ENCODE assay signal across 8 mouse cellular contexts in genomic region chr17:6559447-6560133, GRCm38 (mm10). TPM values are rescaled to one million over a fixed set of nuclear protein-coding genes. Genes with fewer than 3 reads are reported as not detected.
DNase-seq lines count a peak whose midpoint lies in the region; ATAC-seq and TF ChIP-seq lines count a peak whose summit lies in the region.
"Not testable (repeated sequence)": the region's sequence is repeated elsewhere in the genome, so short reads cannot be mapped to it uniquely, and the experiment has no call there.

No protein-coding gene starts in this region.

- H3K36me3 ChIP-seq in forebrain, postnatal 0 days (ENCODE audit: insufficient read depth); hindbrain, embryonic 15.5 days; kidney, embryonic 14.5 days (ENCODE audit: control insufficient read depth, insufficient read depth, low read length); lung, embryonic 14.5 days (ENCODE audit: insufficient read depth); midbrain, embryonic 11.5 days (ENCODE audit: control insufficient read depth, insufficient read depth, low read length); neural tube, embryonic 12.5 days; stomach, postnatal 0 days (ENCODE audit: control insufficient read depth, insufficient read depth, low read length): not testable (repeated sequence)

- not testable (repeated sequence) for TF ChIP-seq CTCF in forebrain, postnatal 0 days (IDR thresholded peaks at IDR 0.05; ENCODE audit: low read depth); lung, embryonic 14.5 days (IDR thresholded peaks at IDR 0.05; ENCODE audit: low read depth); stomach, postnatal 0 days (IDR thresholded peaks at IDR 0.05; ENCODE audit: low read depth)

- no CpG with 5 or more reads among the region's 4 CpGs for WGBS in forebrain, postnatal 0 days
- WGBS in hindbrain, embryonic 15.5 days, result no CpG with 5 or more reads among the region's 4 CpGs
- no CpG with 5 or more reads among the region's 4 CpGs for WGBS in kidney, embryonic 14.5 days
- WGBS in lung, embryonic 14.5 days, result no CpG with 5 or more reads among the region's 4 CpGs
- WGBS in midbrain, embryonic 11.5 days, result no CpG with 5 or more reads among the region's 4 CpGs
- WGBS in neural tube, embryonic 12.5 days, result no CpG with 5 or more reads among the region's 4 CpGs
- WGBS in stomach, postnatal 0 days, result no CpG with 5 or more reads among the region's 4 CpGs

- TF ChIP-seq EP300 in stomach, postnatal 0 days (optimal IDR thresholded peaks at IDR 0.05), result not testable (repeated sequence)

- H3K4me1 ChIP-seq in forebrain, postnatal 0 days (ENCODE audit: insufficient read depth); hindbrain, embryonic 15.5 days (replicated peaks); kidney, embryonic 14.5 days (ENCODE audit: control insufficient read depth, insufficient read depth, low read length); lung, embryonic 14.5 days (ENCODE audit: insufficient read depth); midbrain, embryonic 11.5 days (ENCODE audit: control insufficient read depth, insufficient read depth, low read length); neural tube, embryonic 12.5 days; stomach, postnatal 0 days (replicated peaks; ENCODE audit: control insufficient read depth, insufficient read depth): not testable (repeated sequence)

- H3K4me3 ChIP-seq in forebrain, postnatal 0 days (ENCODE audit: low read depth, low read length); hindbrain, embryonic 15.5 days; kidney, embryonic 14.5 days (ENCODE audit: low read length); lung, embryonic 14.5 days (ENCODE audit: low read depth, low read length); midbrain, embryonic 11.5 days (ENCODE audit: low read depth, low read length); neural tube, embryonic 12.5 days; stomach, postnatal 0 days (ENCODE audit: low read depth, low read length): not testable (repeated sequence)

- DNase-seq in forebrain, postnatal 0 days; lung, embryonic 14.5 days; midbrain, embryonic 11.5 days (ENCODE audit: low spot score, missing footprints); stomach, postnatal 0 days (ENCODE audit: low spot score): not testable (repeated sequence)

- not testable (repeated sequence) for H3K9ac ChIP-seq in forebrain, postnatal 0 days; hindbrain, embryonic 15.5 days; kidney, embryonic 14.5 days (ENCODE audit: low read depth, low read length); lung, embryonic 14.5 days; midbrain, embryonic 11.5 days (ENCODE audit: low read length); neural tube, embryonic 12.5 days; stomach, postnatal 0 days (ENCODE audit: low read length)

- H3K9me3 ChIP-seq in forebrain, postnatal 0 days (ENCODE audit: low read length); hindbrain, embryonic 15.5 days; kidney, embryonic 14.5 days (ENCODE audit: control insufficient read depth, low read length); lung, embryonic 14.5 days (ENCODE audit: low read depth, low read length); midbrain, embryonic 11.5 days (ENCODE audit: control insufficient read depth, low read length); neural tube, embryonic 12.5 days; stomach, postnatal 0 days (ENCODE audit: control insufficient read depth, low read length): not testable (repeated sequence)

- peak; percentile 34; the same call in 1 of the 2 replicates for ATAC-seq in erythroblast, adult 5-6 weeks (replicated peaks; ENCODE audit: low FRiP score, poor library complexity, severe bottlenecking)
- ATAC-seq in forebrain, postnatal 0 days, result peak; percentile 42; the same call in 1 of the 2 replicates
- peak; percentile 64 for ATAC-seq in hindbrain, embryonic 15.5 days (ENCODE audit: low FRiP score, low read depth)
- peak; percentile 56; the same call in 1 of the 2 replicates for ATAC-seq in kidney, embryonic 14.5 days (ENCODE audit: low FRiP score, low TSS enrichment)
- peak; percentile 55; the same call in 1 of the 2 replicates for ATAC-seq in lung, embryonic 14.5 days (ENCODE audit: insufficient read depth)
- peak; percentile 45 for ATAC-seq in midbrain, embryonic 11.5 days (ENCODE audit: low FRiP score)
- peak; percentile 59; the same call in 1 of the 2 replicates for ATAC-seq in neural tube, embryonic 12.5 days (ENCODE audit: low FRiP score, low read depth)
- ATAC-seq in stomach, postnatal 0 days (ENCODE audit: low FRiP score, low TSS enrichment), result peak; percentile 22; the same call in 1 of the 2 replicates

- H3K27ac ChIP-seq in forebrain, postnatal 0 days (ENCODE audit: low read depth, low read length); hindbrain, embryonic 15.5 days (replicated peaks); kidney, embryonic 14.5 days (ENCODE audit: low read depth, low read length); lung, embryonic 14.5 days (ENCODE audit: low read depth); midbrain, embryonic 11.5 days (ENCODE audit: low read depth, low read length); neural tube, embryonic 12.5 days; stomach, postnatal 0 days (replicated peaks): not testable (repeated sequence)

- H3K4me2 ChIP-seq in forebrain, postnatal 0 days (ENCODE audit: low read depth); hindbrain, embryonic 15.5 days; kidney, embryonic 14.5 days (replicated peaks; ENCODE audit: low read depth, low read length); lung, embryonic 14.5 days; midbrain, embryonic 11.5 days; neural tube, embryonic 12.5 days (replicated peaks); stomach, postnatal 0 days (replicated peaks; ENCODE audit: low read depth): not testable (repeated sequence)

- not testable (repeated sequence) for H3K27me3 ChIP-seq in forebrain, postnatal 0 days (ENCODE audit: insufficient read depth, low read length); hindbrain, embryonic 15.5 days; kidney, embryonic 14.5 days (ENCODE audit: control insufficient read depth, insufficient read depth, low read length); lung, embryonic 14.5 days (ENCODE audit: insufficient read depth, low read length); midbrain, embryonic 11.5 days (ENCODE audit: control insufficient read depth, insufficient read depth, low read length); neural tube, embryonic 12.5 days (replicated peaks); stomach, postnatal 0 days (ENCODE audit: control insufficient read depth, insufficient read depth, low read length)

RNA-seq across cellular contexts. Expression of gene Dynlt1c, which starts 41.9 kb away (rescaled TPM):
- total RNA-seq in erythroblast, adult 5-6 weeks (2015; ENCODE audit: low replicate concordance), result 2.1 TPM in 1 of 2 replicates, not detected in the other
- 0.34 and 3.8 TPM in 2 replicates for total RNA-seq in erythroblast, adult 5-6 weeks (2017; ENCODE audit: low replicate concordance)
- 29.9 and 32.1 TPM in 2 replicates for total RNA-seq in forebrain, postnatal 0 days (2014; rRNA removed)
- polyA plus RNA-seq in forebrain, postnatal 0 days (2015; fragmentation: Nextera tagmentation; extraction: Ambion mirVana), result 4.8 and 11.0 TPM in 2 replicates
- 56.1 and 57.3 TPM in 2 replicates for polyA plus RNA-seq in hindbrain, embryonic 15.5 days (2015; fragmentation: Nextera tagmentation; extraction: Ambion mirVana)
- polyA plus RNA-seq in kidney, embryonic 14.5 days (2014; fragmentation: Nextera tagmentation; extraction: Ambion mirVana), result 42.8 and 43.4 TPM in 2 replicates
- 38.4 and 41.1 TPM in 2 replicates for polyA plus RNA-seq in lung, embryonic 14.5 days (2014; fragmentation: Nextera tagmentation; extraction: Ambion mirVana)
- 32.5 and 33.3 TPM in 2 replicates for polyA plus RNA-seq in midbrain, embryonic 11.5 days (2014; fragmentation: Nextera tagmentation; extraction: Ambion mirVana)
- polyA plus RNA-seq in neural tube, embryonic 12.5 days (2016; fragmentation: Nextera tagmentation; extraction: Ambion mirVana), result 61.0 and 78.0 TPM in 2 replicates
- polyA plus RNA-seq in stomach, postnatal 0 days (2015; fragmentation: Nextera tagmentation; extraction: Ambion mirVana), result 12.6 and 15.5 TPM in 2 replicates
